Mouse (Mus musculus) kidney, postnatal 0 days (tissue): ENCODE data around the gene Ccsap. TPM values are rescaled to one million over a fixed set of nuclear protein-coding genes. Genes with fewer than 3 reads are reported as not detected.

Source experiments
- ATAC-seq: fragments of 200-750 bp; cut with Nextera tagmentation; replicated peaks from 2 replicates; pipeline ENCODE4 v1.8.0; 2017; ENCODE audit warnings: low read depth, moderate number of reproducible peaks, moderate TSS enrichment, moderate library complexity; ENCODE audit not compliant: low FRiP score
- DNase-seq: peaks from one replicate; pipeline ENCODE4 v3.0.0-alpha.2; 2016; ENCODE audit warnings: low spot score
- H3K27ac ChIP-seq: fragments of 300-500 bp; sonication (generic); 2 replicates; pipeline ENCODE4 v1.5.1; 2014; ENCODE audit warnings: mild to moderate bottlenecking
- H3K27me3 ChIP-seq: fragments of 300-500 bp; sonication (generic); 2 replicates; pipeline ENCODE4 v1.6.1; 2014; ENCODE audit warnings: low read length, mixed read lengths; ENCODE audit not compliant: insufficient read depth
- H3K36me3 ChIP-seq: fragments of 300-500 bp; sonication (generic); 2 replicates; pipeline ENCODE4 v1.6.1; 2014; ENCODE audit warnings: low read length, mixed read lengths; ENCODE audit not compliant: insufficient read depth
- H3K4me1 ChIP-seq: fragments of 300-500 bp; sonication (generic); replicated peaks from 2 replicates; pipeline ENCODE4 v1.6.1; 2014; ENCODE audit warnings: antibody characterized with exemption, low read length, mixed read lengths; ENCODE audit not compliant: insufficient read depth
- H3K4me2 ChIP-seq: fragments of 300-500 bp; sonication (generic); 2 replicates; pipeline ENCODE4 v1.6.1; 2014; ENCODE audit warnings: mild to moderate bottlenecking, low read length, moderate library complexity, mixed read lengths
- H3K4me3 ChIP-seq: fragments of 300-500 bp; sonication (generic); replicated peaks from 2 replicates; pipeline ENCODE4 v1.5.1; 2014; ENCODE audit warnings: low read depth, low read length
- H3K9ac ChIP-seq: fragments of 300-500 bp; sonication (generic); 2 replicates; pipeline ENCODE4 v1.6.1; 2014; ENCODE audit warnings: low read depth, low read length
- H3K9me3 ChIP-seq: fragments of 300-500 bp; sonication (generic); replicated peaks from 2 replicates; pipeline ENCODE4 v1.6.1; 2016; ENCODE audit warnings: low read length, inconsistent platforms, mixed read lengths
- CTCF ChIP-seq: IDR thresholded peaks from 2 replicates; pipeline ENCODE4 v1.5.1; 2016; ENCODE audit warnings: antibody characterized with exemption, low read depth, mild to moderate bottlenecking, moderate library complexity
- WGBS: fragments of 180-500 bp; shearing (Covaris S2); extraction: QIAGEN DNeasy Blood & Tissue Kit; methylation state at CpG from one replicate; pipeline ENCODE4 v1.1.7; 2014; 5-methylcytosine and 5-hydroxymethylcytosine counted together
- polyA plus RNA-seq: library from polyadenylated mRNA; unstranded; fragments of >200 nt; fragmentation: Nextera tagmentation; extraction: Ambion mirVana; gene quantifications from 2 replicates; pipeline ENCODE4 v1.2.1, GENCODE M21; 2015

The Ccsap gene
- polyA plus RNA-seq, 1 experiment from 2014 or later, result 1.8 TPM

DNA sequence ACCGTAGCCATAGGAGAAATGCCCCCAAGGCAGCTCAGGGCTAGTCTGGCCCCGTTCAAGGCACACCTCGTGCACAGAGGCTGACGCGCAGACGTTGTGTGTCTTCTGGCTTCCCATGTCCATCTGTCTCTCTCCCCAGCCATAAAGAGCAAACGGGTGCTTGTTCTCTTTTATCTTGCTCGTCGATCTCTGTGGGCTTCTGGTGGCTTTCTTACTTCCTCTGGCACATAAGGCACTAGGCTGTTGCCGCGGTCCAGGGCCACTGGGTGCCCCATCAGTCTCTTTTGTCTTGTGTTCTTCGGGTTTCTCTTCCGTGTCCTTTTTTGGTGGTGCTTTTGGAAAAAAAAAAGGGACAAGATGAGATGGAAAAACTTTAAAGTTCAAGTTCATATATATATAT is 14.9 kb downstream of the Ccsap start:
- no peak overlapping the region for H3K4me3 ChIP-seq

GRCm38 (mm10) chr8:123844341-123844740 is 15.7 kb downstream of the Ccsap start:
- DNase-seq (no peak), ATAC-seq (no peak)
- Histone ChIP-seq H3K27me3 (no peaks in the 10 kb centered on the region), H3K9me3 (no peaks in the 10 kb centered on the region), H3K4me1 (no peaks in the 10 kb centered on the region), H3K36me3 (no peaks in the 10 kb centered on the region), H3K27ac (no peak overlapping the region), H3K4me3 (no peak overlapping the region), H3K9ac (no peak overlapping the region), H3K4me2 (no peak overlapping the region)
- no peak for TF ChIP-seq CTCF
- 82% methylated on average over 7 of the region's 7 CpGs for WGBS

More for the DNA sequence above, 14.9 kb downstream of the Ccsap start:
- WGBS, result 72% methylated on average over 13 of the region's 13 CpGs
- Histone ChIP-seq H3K4me1 (no peaks in the 10 kb centered on the region), H3K27ac (no peak overlapping the region), H3K9ac (no peak overlapping the region), H3K27me3 (no peaks in the 10 kb centered on the region), H3K9me3 (no peaks in the 10 kb centered on the region), H3K4me2 (no peak overlapping the region), H3K36me3 (no peaks in the 10 kb centered on the region)
- DNase-seq (no peak), ATAC-seq (no peak)
- no peak for TF ChIP-seq CTCF

DNA sequence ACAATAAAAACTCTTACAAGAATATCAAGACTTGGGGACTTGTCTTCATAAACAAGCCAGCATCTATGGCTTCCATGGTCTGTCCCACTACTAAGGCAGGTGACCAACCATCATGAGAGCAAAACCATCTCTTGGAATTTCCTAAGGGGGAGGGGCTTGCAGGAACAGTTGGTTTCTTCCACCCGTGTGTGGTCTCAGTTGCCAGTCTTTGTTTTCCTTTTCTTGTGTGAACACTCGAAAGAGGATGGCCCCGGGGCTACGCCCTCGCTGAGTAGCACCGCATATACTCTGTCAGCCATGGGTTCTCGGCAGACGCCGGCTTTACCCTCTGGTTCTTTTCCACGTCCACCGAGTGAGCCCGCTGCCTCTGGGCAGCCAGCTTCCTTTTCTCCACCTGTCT is 17.9 kb downstream of the Ccsap start:
- no peak for ATAC-seq
- Histone ChIP-seq H3K4me3 (no peak overlapping the region), H3K9me3 (no peaks in the 10 kb centered on the region), H3K27ac (no peak overlapping the region), H3K4me1 (no peaks in the 10 kb centered on the region), H3K9ac (no peak overlapping the region), H3K4me2 (no peak overlapping the region), H3K27me3 (no peaks in the 10 kb centered on the region), H3K36me3 (no peaks in the 10 kb centered on the region)
- WGBS, result 88% methylated on average over 12 of the region's 12 CpGs
- TF ChIP-seq CTCF, result no peak
- no peak for DNase-seq

- H3K9me3 ChIP-seq, result no peaks in the 10 kb centered on the region
- no peak for TF ChIP-seq CTCF
- H3K4me2 ChIP-seq, result no peak overlapping the region
- 92% methylated on average over 15 of the region's 15 CpGs for WGBS
- H3K36me3 ChIP-seq, result no peaks in the 10 kb centered on the region
- no peak overlapping the region for H3K27ac ChIP-seq
- no peak for ATAC-seq
- DNase-seq, result no peak
- H3K4me1 ChIP-seq, result no peaks in the 10 kb centered on the region
- no peak overlapping the region for H3K4me3 ChIP-seq
- no peaks in the 10 kb centered on the region for H3K27me3 ChIP-seq
- H3K9ac ChIP-seq, result no peak overlapping the region
Observed at GRCm38 (mm10) chr8:123840578-123841345, 19.2 kb downstream of the Ccsap start.

GRCm38 (mm10) chr8:123838496-123838895 is 21.5 kb downstream of the Ccsap start:
- no peaks in the 10 kb centered on the region for H3K9me3 ChIP-seq
- no peak overlapping the region for H3K4me2 ChIP-seq
- no peaks in the 10 kb centered on the region for H3K4me1 ChIP-seq
- H3K27ac ChIP-seq, result no peak overlapping the region
- ATAC-seq, result no peak
- no peak overlapping the region for H3K9ac ChIP-seq
- H3K27me3 ChIP-seq, result no peaks in the 10 kb centered on the region
- H3K4me3 ChIP-seq, result no peak overlapping the region
- H3K36me3 ChIP-seq, result peaks cover 6% of the 10 kb centered on the region; the same call in 1 of the 2 replicates
- DNase-seq, result peak; percentile 37
- WGBS, result 61% methylated on average over 9 of the region's 9 CpGs
- TF ChIP-seq CTCF, result no peak

DNA sequence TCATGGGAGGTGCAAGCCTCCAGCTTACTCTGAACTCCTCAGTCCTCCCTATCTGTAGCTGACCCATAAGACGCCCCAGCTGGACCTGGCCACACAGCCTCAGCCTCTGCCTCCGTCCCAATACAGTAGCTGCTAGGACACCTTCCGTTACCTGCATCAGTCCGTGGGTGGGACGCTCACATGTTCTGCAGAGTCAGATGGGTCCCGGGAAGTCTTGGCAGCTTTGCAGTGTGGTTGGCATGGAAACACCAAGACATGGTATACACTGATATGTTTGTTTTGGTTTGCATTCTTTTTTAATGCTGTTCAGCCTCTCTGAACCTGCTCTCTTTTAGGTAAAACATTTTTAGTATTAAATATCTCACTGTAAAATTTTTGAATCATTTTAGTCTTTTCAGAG is 23.7 kb downstream of the Ccsap start:
- WGBS, result 91% methylated on average over 6 of the region's 6 CpGs
- H3K27ac ChIP-seq, result no peak overlapping the region
- peaks cover 19% of the 10 kb centered on the region; the same call in 1 of the 2 replicates for H3K36me3 ChIP-seq
- DNase-seq (no peak), ATAC-seq (no peak)
- no peaks in the 10 kb centered on the region for H3K27me3 ChIP-seq
- H3K9me3 ChIP-seq, result no peaks in the 10 kb centered on the region
- no peak overlapping the region for H3K4me2 ChIP-seq
- H3K4me1 ChIP-seq, result no peaks in the 10 kb centered on the region
- no peak overlapping the region for H3K9ac ChIP-seq
- TF ChIP-seq CTCF, result no peak
- H3K4me3 ChIP-seq, result no peak overlapping the region

- no peaks in the 10 kb centered on the region for H3K9me3 ChIP-seq
- no peak overlapping the region for H3K4me2 ChIP-seq
- DNase-seq (peak; percentile 50), ATAC-seq (no peak)
- no peak overlapping the region for H3K27ac ChIP-seq
- no peaks in the 10 kb centered on the region for H3K27me3 ChIP-seq
- peak; percentile 66 for TF ChIP-seq CTCF
- no peak overlapping the region for H3K4me3 ChIP-seq
- H3K9ac ChIP-seq, result no peak overlapping the region
- H3K36me3 ChIP-seq, result peaks cover 27% of the 10 kb centered on the region
- H3K4me1 ChIP-seq, result no peaks in the 10 kb centered on the region
- WGBS, result 64% methylated on average over 9 of the region's 9 CpGs
Observed at GRCm38 (mm10) chr8:123835451-123835850, 24.6 kb downstream of the Ccsap start.
